Mouse (Mus musculus) granulocyte monocyte progenitor cell, adult 5-6 weeks (primary cell): ENCODE measurements around the gene Macrod2. TPM values are rescaled to one million over a fixed set of nuclear protein-coding genes. Genes with fewer than 3 reads are reported as not detected.

ENCODE experiments used
- ATAC-seq: replicated peaks from 2 replicates; pipeline ENCODE4 v1.8.0; 2016; ENCODE audit warnings: mild to moderate bottlenecking, moderate TSS enrichment, inconsistent platforms; ENCODE audit not compliant: poor library complexity, severe bottlenecking
- total RNA-seq, 2 experiments: library from RNA; stranded (forward) in 1 of 2; stranded (reverse) in 1 of 2; fragments of 200-712, 200-1000 nt in 1 of 2; fragments of >200 nt in 1 of 2; fragmentation: Nextera tagmentation in 1 of 2; gene quantifications; 2 replicates each; pipeline ENCODE4 v1.2.3; 2014 to 2017

Macrod2 gene
- total RNA-seq, 2 experiments from 2014 or later, result 3.0 to 6.8 TPM

DNA sequence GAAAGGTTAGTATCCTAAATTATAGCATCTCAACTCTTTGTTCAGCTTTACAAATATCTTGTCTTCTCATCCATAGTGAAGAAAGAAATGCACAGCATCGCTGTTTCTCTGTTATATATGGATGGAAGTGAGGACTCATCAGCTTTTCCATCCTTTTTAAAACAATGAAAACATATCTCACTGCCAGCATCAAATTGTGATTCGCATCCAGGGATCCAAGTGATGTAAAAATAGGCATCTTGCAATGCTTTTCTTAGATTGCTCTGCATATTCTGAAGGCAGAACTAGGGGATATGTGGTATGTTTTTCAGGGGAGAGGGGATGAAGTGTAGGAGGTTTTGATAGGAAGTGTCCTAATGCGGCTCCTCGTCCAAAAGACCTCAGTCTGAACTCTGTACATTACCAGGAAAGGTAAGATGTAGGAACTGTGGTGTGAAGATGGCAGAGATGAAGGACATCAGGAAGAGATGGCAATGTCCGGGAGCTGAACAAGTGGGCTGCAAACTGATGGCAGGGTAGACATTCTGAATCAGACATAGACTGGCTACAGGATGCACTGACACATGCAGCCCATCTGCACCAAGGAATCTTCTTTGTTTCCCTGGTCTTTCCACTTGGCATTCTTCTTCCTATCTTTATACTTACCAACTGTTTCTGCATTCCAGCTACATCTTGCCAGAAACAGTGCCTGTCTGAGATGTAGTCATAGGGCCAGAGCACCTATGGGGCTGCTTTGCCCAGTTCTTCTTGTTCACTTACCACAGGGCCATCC, 1341.8 kb downstream of the Macrod2 start:
- no peak for ATAC-seq

- no peak for ATAC-seq
These were observed 1343.6 kb downstream of the Macrod2 start for GRCm38 (mm10) chr2:141738702-141739101.

DNA sequence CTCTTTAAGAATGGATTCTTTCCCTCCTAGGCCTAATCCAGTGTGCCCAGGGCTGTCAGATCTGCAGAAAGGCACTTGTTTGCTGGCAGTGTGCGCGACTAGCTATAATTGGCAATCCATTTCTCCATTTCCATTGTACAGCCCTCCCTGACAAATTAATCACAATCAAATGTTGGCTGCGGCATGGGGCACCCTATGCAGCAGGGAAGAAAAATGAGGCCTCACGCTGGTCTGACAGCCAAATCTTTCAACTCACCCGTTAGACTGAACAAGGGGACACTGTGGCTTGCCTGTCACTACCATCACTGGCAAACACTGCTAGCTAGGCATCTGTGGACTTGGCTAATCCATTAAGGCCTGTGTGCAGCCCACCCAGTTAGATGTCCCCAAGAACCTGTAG, 1345.2 kb downstream of the Macrod2 start:
- ATAC-seq, result no peak

- no peak for ATAC-seq
These were observed 1405.1 kb downstream of the Macrod2 start for GRCm38 (mm10) chr2:141800236-141800635.

DNA sequence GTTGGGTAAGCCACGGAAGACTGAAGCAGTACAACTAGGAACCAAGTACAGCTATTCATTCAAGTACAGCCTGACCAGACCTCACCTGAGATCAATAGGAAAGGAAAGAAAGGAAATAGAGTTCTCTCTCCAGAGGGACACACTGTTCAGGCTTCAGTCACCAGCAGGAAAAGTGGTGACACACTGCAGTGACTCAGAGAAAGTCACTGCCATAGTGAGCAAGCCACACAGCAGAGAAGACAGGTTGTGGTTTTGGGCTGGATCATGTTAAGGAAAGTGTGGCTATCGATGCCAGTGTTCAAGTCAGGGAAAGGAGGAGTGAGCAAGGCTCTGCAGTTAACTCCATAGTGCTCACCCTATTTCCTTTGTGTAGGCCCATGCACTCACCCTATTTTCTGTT, 1405.8 kb downstream of the Macrod2 start:
- ATAC-seq, result no peak

DNA sequence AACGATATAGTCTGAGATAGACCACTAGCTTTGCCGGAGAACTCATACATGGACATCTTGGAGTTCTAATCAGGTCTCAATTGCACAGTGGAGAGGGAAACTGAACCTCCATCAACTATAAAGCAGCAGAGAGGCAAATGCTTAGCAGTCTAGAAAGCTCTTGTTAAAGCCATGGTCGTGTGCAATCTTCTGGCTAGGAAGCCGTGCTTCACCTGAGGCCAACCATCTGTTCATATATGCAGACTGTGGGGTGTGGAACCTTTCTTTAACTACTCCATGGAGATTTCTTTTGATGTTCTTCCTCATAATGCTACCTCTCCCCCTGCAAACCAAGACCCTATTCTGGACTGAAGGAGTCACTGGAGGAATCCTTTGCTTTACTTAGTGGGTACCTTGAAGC, 1421.2 kb downstream of the Macrod2 start:
- ATAC-seq, result no peak

DNA sequence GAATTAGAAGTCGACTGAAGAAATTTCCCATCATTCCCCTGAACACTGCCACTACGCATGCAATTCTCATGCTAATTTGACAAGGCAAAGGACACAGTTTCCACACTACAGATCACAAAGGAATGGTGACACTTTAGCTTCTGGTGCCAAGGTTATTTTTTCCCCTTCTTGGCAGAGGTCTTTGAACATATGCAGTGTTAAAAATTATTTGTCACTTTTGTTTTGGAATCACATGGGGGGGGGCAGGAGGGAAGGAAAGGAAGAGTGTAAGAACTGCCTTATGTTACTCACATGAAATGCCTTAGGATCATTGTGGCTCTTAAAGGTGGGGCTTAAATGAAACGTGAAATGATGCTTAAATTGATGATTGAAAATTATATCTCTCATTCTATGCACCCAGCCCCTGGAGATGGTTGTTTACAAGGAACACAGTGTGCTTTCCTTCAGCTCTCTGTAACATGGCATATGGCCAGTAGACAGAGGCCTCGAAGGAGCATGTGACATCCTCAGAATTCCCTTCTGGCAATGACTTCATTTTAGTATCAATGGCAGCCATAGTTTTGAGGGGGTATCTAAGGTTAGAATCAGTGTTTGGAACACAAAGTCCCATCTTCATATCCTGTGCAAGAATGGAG, 1422.6 kb downstream of the Macrod2 start:
- no peak for ATAC-seq

DNA sequence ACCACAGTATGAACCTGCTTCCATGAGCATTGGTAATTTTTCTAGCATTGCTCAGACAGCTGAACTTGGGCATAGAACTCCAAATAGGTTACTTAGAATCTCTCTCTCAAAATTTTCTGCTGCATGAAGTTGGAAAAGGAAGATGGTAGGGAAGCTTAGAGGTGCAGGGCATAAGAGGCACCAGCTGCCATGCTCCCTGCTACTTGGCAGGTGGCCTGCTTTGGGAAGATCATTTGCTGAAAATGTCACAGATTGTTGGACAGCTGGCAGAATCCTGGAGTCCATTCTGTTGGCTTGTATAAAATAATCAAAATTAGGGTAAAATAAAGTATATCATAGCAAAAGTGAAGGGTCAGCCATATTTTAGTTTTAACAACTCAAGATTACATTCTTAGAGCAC, 1425.7 kb downstream of the Macrod2 start:
- ATAC-seq, result no peak

DNA sequence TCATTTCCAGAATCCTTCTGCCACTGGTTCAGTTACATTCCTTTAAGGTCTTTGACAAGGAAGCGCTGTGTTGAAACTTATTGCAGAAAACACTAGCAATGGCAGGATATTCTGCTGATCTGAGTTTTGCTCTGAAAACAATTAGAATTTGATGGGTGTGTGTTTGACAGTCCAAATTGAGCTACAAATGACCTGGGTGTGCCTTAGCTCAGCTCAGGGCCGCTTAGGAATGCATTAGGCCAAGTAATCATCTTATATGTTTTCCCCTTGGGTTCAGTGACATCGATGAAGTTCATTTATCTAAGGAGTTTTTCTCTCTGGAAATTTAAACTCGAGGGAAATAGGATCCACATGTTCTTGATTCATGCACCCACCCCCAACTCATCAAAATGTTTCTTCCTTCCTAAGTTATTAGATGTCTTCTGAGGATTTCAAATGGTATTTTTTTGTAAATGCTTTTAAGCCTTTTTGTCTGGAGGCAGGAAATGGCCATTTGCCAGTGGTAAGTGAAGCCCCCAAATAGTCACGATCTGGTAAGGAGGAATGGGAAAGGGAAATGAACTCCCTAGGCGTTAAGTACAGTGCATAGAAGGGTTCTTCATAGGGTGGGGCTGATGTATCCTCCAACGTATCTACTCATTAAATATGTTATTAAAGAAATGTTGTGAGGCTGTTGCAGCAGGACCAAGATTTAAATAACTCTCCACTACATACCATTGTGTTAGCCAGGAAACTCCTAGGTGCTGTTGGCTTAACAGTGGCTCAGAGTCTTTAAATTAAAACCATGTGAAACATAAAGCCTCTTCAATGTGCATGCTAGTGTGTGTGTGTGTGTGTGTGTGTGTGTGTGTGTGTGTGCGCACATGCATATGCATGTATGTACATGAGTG, 1430.7 kb downstream of the Macrod2 start:
- ATAC-seq, result no peak

DNA sequence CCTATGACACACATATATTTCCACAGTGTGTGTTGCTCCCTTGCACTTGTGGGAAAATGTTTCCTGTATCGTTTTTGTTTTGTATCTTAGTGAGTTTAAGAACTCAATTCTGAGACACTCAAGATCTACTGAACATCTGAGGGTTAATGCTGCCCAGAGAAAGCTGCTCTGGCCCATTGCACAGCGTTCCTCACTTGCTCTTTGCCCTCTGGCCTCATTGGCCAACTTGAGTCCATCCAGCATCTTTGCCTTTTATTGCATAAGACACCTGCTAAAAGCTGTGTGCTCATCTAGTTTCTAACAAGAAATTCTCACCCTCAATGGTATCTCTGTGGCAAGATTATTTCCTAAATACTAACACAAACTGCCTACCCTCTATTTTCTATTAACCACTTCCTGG, 1435.4 kb downstream of the Macrod2 start:
- ATAC-seq, result no peak

DNA sequence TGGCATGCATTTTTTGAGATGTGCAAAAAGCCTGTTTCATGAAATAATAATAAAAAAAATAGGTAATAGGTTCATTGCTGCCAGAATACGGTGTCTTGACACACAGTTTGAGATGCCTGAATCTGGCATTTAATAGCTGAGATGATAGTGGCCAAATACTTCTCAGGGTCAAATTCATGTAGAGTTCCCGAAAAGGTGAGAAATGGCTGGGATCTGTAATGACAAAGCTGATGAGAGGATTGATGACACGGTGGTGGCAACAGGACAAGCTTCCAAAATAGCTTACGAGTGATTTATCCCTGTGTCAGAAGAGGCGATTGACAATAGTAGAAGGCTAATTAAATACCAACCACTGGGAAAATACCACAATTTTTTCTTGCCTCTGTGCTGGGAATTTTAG, 1436.4 kb downstream of the Macrod2 start:
- ATAC-seq, result no peak

GRCm38 (mm10) chr2:141834156-141834782, 1439.2 kb downstream of the Macrod2 start:
- ATAC-seq, result no peak

GRCm38 (mm10) chr2:141844408-141845175, 1449.5 kb downstream of the Macrod2 start:
- ATAC-seq, result no peak

- no peak for ATAC-seq
These were observed 1464.1 kb downstream of the Macrod2 start for GRCm38 (mm10) chr2:141859220-141859619.

DNA sequence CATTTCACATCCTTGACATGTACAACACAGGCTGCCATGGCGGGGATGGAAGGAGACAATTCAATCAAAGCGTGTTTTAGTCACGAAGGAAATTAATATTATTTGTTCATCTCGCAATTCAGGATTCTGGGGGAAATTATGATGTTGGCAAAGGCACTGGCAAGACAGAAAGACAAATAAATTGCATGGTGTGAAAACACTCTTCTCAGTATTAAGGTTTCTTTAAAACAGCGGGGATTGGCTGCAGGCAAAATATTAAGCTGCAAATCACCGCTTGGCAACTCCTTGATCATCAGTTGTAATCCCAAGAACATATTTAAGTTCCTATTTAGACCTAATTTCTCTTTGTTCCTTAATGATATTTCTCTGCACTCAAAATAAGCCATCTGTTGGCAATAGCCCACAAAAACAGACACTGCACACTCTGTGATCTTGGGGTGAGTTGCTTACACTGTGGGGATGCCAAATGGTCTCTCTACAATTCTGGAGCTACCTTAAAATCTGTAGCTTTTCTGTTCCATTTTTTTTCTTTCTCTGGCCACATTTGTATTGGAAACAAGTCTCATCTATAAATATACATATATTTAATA, 1466.7 kb downstream of the Macrod2 start:
- ATAC-seq, result no peak

- no peak for ATAC-seq
These were observed 1467.6 kb downstream of the Macrod2 start for GRCm38 (mm10) chr2:141862531-141863265.

GRCm38 (mm10) chr2:141863628-141864165, 1468.6 kb downstream of the Macrod2 start:
- no peak for ATAC-seq

GRCm38 (mm10) chr2:141870930-141871329, 1475.8 kb downstream of the Macrod2 start:
- no peak for ATAC-seq
